Mouse (Mus musculus) ovary, postnatal 14 days (tissue): ENCODE data around the gene Dysf.

Experiments used
- DNase-seq: peaks from one replicate; pipeline ENCODE4 v3.0.0; 2022; ENCODE audit warnings: low spot score

Gene Dysf

DNA sequence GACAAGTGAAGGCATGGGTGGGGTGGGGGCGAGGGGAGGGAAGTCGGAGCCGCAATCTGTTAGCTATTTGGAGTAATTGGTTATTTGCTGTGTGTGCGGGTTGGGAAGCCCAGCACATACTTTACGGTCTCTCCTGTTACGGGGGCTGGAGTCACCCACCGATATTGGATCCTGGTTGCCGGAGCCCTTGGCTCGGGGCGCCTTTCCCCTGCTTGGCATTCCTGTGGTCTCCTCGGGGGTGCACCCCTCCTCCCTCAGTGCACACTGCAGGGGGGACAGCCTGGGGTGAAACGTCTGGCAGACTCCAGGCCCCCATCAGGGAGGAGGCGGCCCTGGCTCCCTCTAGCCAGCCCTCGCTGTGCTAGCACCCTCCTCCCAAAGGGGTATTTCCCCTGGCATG lies 159.2 kb downstream of the Dysf start:
- no peak for DNase-seq

DNA sequence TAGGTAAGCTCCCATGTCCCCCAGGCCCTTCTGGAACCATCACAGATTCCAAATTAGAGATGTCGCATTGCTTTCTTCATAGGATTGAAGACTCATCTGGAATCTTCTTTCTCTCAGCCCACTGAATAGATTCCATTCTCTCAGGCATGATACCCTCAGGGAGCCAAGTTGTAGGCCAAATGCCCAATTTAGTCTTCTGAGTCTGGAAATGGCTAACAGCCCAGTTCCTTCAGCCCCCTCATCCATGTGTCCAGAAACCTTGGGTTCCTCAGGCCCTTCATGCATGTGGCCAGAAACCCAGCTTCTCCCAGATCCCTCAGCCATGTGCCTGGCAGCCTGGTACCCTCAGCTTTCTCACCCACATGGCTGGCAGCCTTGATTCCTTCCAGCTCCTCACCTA lies 160.2 kb downstream of the Dysf start:
- DNase-seq, result no peak

DNA sequence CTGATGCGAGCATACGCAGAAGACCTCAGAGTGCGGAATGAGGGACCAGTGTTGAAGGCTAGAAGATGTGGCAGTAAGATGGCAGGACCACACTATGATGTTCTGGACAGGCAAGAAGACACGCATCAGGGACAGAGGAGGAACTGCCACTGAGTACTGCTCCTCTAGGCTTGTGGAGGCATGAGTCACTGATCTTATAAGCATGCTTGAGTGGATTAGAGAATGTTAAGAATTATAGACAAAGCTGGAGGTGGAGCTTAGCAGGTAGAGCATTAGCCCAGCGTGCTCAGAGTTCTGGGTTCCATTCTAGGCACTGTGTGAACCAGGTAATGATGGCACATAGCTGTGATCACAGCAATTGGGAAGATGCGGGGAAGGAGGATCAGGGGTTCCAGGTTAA lies 165.2 kb downstream of the Dysf start:
- DNase-seq, result no peak

DNA sequence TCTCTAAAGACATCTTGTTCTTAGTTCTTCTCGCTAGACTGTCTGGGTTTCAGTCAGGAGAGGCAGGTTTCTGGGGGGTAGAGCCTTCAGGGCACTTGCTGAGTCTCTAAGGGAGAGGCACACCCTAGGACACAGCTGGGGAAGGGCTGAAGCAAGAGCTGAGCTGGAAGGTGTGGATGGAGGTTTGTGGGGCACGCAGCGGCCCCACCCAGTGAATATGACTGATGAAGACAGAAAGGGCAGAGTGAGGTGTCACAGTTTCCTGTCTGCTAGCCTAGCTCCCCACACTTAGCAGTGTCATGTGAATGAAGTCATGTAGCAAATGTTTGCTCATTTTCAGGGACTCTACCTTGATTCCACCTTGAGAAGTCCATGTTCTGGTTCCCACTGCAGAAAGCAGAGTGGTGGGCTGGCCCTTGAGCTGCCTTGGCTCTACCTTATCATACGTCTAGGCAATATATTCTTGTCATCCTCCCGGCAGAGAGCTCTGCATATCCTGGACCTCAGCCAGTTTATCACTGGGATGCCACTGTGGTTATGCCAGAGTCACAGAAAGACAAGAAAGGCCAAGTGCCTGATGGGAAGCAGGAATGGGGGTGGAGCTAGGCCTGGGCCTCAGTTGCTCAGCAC lies 170.5 kb downstream of the Dysf start:
- no peak for DNase-seq

DNA sequence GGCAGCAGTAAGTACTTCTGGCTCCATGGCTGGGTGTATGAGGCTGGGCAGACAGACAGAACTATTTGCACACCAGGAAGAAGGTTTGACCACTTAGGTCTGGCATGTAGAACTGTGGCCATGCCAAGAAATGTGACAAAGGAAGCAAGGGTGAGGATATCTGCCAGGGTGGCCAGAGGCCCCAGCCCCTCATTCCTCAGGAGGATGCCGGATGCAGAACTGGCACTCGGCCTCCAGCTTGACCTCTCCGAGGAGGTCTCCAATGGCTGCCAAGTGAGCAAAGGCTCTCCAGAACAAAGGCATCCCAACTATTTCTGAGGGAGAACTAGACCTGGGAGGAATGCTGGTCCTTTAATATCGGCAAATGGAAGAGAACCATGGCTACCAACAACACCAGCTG lies 173.1 kb downstream of the Dysf start:
- DNase-seq, result peak; percentile 21

DNA sequence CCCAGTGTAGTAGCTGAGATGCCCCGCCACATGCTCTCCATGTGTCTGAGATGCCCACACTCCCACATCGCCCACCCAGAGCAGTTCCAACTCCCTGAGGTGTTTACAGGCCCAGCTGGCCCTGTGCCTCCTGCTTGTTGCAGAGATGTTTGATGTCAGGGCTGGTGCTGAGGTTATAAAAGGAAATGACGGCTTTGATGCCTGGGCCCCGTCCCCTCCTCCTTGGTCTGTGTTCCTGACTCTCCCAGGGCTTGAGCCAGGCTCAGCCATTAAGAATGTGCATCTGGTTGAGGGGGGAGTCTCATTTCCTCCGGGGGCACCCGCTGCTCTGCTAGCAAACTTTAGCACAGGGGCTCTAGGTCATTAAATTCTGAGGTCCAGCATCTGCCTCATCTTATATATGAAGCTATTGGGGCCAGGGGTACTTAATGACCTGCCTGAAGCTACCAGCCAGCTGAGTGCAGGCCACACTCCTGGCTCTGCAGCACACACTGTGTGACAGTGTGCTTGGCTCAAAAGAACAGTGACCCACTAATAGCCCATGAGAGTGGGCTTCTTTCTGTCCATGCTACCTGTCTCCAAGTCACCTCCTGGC lies 183.4 kb downstream of the Dysf start:
- DNase-seq, result no peak

DNA sequence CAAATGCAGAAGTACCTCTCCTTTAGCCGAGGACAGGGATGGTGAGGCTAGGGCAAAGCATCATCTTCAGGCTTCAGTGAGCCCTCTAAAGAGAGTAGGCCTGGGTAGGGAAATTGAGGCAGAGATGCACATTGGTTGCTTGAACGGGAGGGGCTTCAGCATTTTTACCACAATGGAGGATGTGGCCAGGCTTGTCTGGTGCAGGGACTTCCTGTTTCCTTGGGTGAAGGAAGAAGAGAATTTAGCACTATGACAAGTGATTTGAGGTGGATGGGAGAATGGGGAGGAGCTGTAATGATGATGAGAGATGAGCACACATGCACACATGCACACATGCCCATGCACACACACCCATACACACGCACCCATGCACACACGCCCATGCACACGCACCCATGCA lies 188.1 kb downstream of the Dysf start:
- DNase-seq, result no peak

DNA sequence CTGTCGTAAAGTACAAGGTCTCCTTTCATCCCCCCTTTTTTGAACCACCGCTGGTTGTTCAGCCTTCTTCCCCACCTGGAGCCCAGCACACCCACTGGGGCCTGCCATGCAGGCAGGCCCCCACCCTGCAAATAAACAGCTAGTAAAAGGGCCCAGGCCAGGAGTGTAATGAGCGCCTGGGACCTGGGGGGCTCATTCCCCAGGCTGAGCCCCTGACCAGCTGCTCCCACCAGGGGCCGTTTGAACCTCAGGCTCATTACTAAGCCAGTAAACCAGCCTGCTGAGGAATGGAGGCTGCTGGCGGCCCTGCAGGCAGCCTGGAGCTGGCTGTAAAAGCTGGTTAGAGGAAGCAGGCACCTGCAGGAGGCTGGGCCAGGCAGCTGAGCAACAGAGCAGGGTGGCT lies 189.4 kb downstream of the Dysf start:
- DNase-seq, result no peak

DNA sequence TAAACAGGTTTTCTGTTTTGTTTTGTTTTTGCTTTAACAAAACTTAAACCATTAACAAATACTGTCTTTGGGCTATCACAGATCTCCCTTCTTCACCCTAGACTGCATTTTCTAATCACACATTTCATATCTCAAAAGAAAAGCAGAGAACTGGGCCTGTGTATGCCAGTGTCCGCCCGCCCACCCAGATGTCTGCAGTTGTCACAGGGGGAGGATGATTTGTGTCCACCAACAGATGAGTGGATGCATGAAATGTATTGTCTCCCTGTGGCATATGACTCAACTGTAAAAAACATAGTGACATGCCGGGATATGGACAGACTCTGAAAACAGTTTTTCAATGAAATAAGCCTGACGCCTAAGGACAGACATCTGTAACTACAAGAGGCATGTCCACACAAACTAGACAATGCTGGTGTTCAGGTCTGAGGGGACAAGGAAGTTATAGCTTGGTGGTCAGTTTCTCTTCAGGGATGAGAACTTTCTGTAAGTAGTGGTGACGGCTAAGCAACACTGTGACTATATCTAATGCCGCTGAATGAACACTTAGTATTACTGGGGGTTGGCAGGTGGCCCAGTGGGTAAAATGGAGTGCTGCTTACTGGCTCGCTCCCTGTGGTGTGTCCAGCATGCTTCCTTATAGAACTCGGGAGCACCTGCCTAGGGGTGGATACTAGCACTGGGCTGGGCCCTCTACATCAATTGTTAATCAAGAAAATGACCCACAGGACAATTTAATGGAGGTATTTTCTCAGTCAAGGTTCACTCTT lies 193.5 kb downstream of the Dysf start:
- no peak for DNase-seq

DNA sequence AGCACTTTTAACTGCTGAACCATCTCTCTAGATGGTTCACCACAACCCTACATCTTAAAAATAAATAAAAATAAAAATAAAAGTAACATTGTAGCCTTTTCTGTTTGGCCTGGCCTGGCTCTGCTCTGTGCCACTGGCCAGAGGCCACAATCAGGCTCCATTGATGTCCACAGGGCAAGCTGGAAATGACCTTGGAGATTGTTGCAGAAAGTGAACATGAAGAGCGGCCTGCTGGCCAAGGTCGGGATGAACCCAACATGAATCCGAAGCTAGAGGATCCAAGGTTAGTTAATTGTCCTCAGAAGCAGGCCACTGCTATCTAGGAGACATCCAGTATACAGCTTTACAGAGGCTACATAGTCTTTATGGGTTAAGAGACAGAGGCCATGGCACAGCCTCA lies 197.2 kb downstream of the Dysf start:
- DNase-seq, result no peak

DNA sequence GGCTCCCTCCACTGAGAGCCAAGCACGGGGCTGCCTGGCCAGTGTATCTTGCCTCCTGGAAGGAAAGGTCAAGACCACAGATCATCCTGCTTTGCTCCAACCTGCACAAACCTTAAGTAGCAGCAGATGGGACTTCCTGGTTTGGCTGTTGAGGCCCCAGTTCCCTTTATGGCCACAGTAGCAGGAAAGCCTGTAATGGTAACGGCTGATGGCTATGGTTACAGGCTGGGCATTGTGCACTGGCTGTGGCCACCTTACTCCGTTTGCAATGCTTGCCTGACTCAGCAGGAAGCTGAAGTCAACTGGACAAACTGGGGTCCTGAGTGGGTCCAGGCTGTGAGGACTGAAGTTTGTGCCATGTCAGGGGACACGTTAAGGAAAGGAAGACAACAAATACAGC lies 200.2 kb downstream of the Dysf start:
- DNase-seq, result no peak

DNA sequence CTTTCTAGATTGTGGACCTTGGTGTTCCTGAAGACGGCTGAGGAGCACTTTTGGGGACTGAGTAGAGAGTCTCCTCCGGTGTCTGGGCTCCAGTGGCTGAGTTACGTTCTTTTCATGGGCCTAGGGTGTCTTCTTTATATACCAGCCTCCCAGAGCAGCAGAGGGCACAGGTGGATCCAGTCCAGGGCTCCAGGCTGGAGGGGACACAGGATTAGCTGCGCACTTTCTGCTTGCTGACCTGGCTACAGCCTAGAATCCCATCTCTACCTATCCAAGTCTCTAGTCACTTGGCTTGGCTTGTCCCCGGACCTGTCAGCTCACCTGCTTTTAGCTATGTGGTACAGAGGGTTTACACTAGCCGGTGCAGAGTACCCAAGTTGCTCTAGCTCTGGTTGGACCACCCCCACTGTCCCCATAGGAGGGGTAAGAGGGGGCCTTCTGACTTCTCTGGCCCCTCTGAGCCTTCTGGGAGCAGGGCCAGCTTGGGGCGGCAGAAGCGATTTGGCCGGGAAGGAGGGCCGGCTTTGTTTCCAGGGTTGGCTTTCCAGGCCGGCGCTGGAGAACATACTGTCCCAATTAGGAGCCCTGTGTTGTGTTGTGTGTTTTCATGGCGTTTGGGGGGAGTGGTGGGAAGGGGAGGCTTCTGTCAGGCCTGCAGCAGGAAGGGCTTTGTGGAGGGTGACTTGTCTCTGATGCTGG lies 201.5 kb downstream of the Dysf start:
- DNase-seq, result no peak

DNA sequence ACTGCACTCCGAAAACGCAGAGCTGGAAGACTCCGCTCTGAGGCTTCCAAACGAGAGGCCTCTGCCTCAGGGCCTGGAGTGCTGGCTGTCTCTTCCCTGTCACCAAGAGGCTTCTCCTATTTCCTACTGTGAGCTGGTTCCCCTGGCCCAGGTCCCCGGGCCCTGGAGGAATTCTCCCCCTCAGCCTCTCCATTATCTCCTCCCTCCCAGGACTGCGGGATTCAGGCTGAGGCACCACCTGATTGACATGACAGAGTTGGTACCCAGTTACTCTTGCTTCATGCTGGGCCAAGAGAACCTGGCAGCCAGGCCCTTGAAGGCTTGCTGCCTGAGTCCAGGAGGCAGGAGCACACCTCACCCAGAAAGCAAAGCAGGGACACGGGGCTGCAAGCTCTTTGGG lies 203.1 kb downstream of the Dysf start:
- DNase-seq, result no peak

DNA sequence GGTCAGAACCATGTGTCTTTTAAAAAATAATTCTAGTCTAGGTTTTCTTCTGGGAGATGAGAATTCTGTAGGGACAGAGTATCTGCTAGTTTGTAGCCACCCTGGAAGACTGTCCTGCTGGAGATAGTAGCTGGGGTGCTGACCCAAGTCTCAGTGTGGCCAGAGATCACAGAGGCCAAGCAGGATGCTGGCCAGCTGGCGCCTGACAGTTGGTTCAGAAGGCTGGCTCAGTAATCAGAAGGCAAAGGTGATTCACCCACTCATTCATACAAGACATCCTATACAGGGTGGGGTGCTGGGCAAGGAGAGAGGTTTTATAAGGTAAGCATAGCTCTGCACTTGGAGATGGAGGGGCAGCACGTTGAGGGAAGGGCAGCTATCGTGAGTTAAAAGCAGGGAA lies 204.7 kb downstream of the Dysf start:
- DNase-seq, result no peak

DNA sequence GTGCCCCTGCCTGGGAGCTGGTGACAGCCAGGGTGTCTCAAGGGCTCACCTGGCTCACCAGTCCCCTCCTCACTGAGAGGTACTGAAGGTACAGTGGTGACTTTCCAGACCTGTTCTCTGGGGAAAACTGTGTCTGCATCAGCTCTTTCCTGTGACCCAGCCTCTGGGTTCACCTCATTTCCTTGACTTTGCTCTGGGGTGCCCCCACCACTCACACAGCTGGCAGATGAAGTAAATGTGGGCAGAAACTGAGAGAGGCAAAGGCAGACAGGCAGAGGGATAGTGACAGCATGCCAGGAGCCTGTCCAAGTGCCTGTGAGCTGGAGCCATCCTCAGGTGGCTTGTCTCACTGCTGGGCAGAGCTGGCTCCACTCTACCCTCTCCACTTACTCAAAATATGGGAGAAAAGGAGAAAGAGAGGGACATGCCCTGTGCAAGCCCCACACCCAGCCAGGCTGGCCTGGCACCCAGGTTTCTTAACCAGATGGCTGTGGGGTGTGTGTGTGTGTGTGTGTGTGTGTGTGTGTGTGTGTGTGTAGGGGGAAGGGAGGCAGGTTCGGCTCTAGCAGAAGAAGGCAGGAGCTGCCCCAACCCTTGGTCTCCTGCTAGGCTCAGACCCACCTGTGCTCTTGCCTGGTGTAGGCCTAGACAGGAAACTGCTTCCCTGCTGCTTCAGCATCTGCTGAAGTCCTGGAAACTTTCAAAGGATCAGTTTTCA lies 209.0 kb downstream of the Dysf start:
- DNase-seq, result no peak

DNA sequence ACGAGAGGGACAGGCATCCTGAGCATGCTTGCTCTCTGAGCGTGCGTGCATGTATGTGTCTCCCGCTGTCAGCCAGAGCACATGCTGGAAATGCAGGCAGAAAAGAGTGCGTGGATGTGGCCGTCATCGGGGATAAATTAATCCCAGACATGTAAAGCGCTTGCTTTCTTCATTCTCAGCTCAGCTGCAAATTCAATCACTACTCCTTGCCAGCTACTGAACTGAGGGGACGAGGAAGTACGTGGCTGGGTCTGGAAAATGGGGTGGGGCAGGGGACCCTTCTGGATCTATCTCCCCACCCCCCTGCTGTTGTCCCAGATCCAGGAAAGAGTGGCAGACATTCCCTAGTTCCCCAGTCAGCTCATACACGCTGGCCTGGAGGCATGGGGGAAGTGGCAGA lies 210.7 kb downstream of the Dysf start:
- DNase-seq, result no peak

DNA sequence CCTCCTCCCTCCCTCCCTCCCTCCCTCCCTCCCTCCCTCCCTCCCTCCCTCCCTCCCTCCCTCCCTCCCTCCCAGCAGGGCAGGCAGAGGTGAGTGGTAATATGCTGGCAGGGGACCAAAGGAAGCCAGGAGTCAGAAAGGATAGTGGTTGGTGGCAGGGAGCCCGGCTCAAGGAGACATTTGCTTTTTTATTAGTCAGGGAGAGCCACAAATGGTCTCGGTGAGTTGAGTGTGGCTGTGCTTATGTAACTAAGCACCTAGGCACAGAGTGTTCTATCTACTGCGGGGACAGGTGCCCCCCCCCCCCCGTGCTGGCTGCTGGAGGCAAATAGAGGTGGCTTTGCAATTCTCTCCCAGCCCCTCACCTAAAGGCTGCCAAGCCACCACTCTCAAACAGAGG lies 216.5 kb downstream of the Dysf start:
- no peak for DNase-seq

DNA sequence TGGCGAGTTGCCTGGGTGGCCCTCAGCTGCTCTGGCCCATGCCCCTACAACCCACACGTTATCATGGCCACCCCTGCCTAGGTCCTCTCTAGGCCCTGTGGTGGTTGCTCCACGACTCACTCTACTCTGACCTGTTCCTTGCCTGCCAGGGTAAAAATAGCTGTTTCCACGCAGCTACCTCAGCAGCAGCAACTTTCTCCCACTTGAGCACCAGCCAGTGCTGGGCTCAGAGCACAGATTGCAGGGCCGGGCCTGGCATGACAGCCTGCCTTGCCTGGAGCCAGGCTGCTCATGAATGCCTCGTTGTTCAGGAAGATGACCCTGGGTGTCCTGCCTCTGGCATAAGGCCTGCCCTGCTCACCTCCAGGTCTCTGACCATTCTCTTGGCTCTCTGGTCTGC lies 217.2 kb downstream of the Dysf start:
- DNase-seq, result no peak

DNA sequence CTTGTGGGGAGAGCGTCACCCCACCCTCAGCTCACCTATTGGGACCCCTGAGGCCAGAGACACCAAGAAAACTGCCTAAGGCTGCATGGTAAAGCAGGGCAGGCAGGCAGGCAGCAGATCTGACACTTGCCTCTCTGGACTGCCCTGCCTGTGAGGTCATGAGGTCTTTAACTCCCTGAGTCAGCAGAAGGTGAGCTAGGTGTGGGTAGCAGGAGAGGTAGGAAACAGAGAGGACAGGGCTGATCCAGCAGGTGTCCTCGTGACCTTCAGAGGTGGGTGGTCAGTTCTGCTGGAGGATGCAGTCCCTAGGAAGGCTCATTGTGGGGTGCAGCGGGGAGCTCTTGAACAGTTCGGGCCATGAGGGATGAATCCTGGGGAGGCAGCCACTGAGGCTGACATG lies 219.8 kb downstream of the Dysf start:
- no peak for DNase-seq

DNA sequence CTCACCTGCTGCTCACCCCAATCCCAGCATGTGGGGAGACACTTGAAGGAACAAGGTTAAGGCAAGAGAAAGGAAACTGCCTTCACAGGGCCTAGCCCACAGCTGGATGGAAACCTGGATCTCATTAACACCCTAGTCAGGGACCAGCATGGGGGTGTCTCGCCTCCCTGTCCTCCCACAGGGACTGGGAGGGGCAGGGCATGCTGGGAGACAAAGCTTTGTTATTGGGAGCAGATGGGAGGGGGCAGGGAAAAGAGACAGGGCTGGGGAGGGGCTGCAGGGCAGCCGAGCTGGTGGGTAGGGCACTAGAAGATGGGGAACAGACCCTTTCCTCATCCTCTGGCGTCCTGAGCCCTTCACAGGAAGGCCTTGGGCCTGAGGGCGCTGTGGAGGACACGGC lies 220.4 kb downstream of the Dysf start:
- DNase-seq, result no peak

DNA sequence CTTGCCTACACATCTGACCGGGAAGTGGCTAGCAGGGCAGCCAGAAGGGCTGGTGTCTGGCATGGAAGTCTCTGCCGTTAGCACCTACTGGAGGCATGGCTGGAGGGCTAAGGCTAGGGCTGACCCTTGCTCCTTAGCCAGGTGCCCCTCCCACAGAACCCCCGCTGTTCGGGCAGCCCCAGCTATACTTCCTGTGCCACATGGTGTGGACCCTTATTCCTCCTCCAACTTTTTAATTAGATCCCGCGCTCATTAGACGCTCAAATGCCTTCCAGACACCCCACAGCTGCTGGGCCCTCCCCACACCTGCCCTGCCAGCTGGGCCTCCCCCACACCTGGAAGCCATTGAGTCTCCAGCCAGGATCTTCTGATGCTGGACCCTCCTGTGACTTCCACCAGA lies 221.3 kb downstream of the Dysf start:
- DNase-seq, result no peak

DNA sequence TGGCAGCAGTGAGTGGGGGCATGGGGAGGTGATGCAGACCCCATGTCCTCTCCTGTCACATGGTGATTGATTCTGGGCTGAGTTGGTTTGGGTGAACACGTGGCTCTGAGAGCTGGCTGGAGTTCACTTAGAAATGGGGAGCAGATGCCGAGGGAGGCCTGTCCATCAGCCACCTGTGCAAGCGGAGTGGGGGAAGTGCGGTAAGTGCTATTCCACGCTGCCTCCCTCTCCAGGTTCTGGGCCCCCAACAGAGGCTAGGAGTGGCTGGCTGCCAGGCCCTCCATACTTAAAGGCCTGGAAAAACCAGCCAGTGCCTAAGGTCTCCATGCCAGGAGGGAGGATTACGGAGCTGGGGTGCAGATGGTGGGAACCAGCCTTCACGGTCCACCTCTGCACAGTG lies 222.7 kb downstream of the Dysf start:
- no peak for DNase-seq
